Mouse (Mus musculus) lung, postnatal 0 days (tissue): ENCODE measurements at regions not wholly inside any gene's neighbourhood (a gene's known extent, or its start where the extent isn't known, plus 50 kb on each side); places are given as distances from the start of the nearest gene placed in this dataset.

Experiments used
- CTCF ChIP-seq: IDR thresholded peaks from 2 replicates; pipeline ENCODE4 v1.5.1; 2016; ENCODE audit warnings: antibody characterized with exemption, mild to moderate bottlenecking
- EP300 ChIP-seq: IDR thresholded peaks from 2 replicates; pipeline ENCODE4 v1.6.1; 2016; ENCODE audit warnings: antibody characterized with exemption, mild to moderate bottlenecking, control low read depth

DNA sequence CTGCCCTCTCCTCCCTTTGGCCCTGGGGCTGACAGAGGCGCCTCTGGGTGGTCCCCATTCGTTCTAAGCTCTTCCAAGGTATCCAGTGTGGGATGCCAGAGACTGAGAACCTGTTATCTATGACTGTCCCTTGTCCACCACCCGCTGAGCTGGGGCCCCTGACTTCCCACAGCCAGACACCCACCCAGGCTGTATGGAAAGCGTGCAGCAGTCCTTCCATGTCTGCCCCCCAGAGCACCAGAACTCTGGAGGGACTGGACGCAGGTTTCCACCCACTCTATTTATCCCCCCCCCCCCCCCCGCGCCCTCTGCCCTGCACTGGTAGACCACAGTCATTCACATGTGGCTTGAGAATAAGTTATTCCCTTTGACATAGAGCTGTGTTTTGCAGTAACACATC is 408.5 kb upstream of the B3galt2 start:
- TF ChIP-seq CTCF (no peak), EP300 (no peak)
